Mouse (Mus musculus) heart, postnatal 4 days (tissue): ENCODE results near the gene Elp6. TPM values are rescaled to one million over a fixed set of nuclear protein-coding genes. Genes with fewer than 3 reads are reported as not detected.

Source experiments
- DNase-seq: peaks from one replicate; pipeline ENCODE4 v3.0.0; 2021
- microRNA-seq, 2 experiments: library from miRNA; unstranded; fragments of <30 nt; microRNA quantifications; one replicate each; pipeline ENCODE4 v1.2.0; 2021 to 2022
- total RNA-seq, 2 experiments: library from RNA; stranded (reverse); gene quantifications; 2 replicates each; pipeline ENCODE4 v1.2.3; 2021

The Elp6 gene
- total RNA-seq, 2 experiments from 2014 or later, result 5.8 to 6.4 TPM

- no peak for DNase-seq
Measured at GRCm38 (mm10) chr9:110366746-110367145, 61.8 kb downstream of the Elp6 start.

GRCm38 (mm10) chr9:110369860-110370259, 64.9 kb downstream of the Elp6 start:
- peak; percentile 31 for DNase-seq

Small RNA genes within 50 kb of the gene (microRNA-seq; reads per million reads assigned to microRNA genes)
- 32.1 to 46.6 reads per million in 2 experiments for gene Mir6236

Other genes with a start within 250 kb of the Elp6 start
- gene Smarcc1, start 187.5 kb upstream of the Elp6 start, total RNA-seq, result 10 to 100 TPM; 64.3 to 66.5 TPM
- gene Dhx30, start 187.3 kb upstream of the Elp6 start, total RNA-seq, result 10 to 100 TPM; 78.0 to 81.8 TPM
- 1 to 10 TPM; 1.9 TPM for gene Cspg5, start 61.4 kb upstream of the Elp6 start, total RNA-seq
- 10 to 100 TPM; 30.5 to 34.0 TPM for gene Scap, start 28.1 kb downstream of the Elp6 start, total RNA-seq
- gene Ptpn23, start 103.0 kb downstream of the Elp6 start, total RNA-seq, result 10 to 100 TPM; 32.4 to 33.7 TPM
- gene Ngp, start 114.6 kb downstream of the Elp6 start, total RNA-seq, result 1 to 10 TPM; 1.8 to 3.2 TPM
- gene Klhl18, start 171.5 kb downstream of the Elp6 start, total RNA-seq, result 10 to 100 TPM; 11.2 to 12.9 TPM
- gene Kif9, start 171.8 kb downstream of the Elp6 start, total RNA-seq, result under 1 TPM; 0.20 to 0.29 TPM
- 10 to 100 TPM; 63.1 to 69.2 TPM for gene Setd2, start 227.4 kb downstream of the Elp6 start, total RNA-seq